Mouse (Mus musculus): ENCODE data around the gene Rmi1.

DNA sequence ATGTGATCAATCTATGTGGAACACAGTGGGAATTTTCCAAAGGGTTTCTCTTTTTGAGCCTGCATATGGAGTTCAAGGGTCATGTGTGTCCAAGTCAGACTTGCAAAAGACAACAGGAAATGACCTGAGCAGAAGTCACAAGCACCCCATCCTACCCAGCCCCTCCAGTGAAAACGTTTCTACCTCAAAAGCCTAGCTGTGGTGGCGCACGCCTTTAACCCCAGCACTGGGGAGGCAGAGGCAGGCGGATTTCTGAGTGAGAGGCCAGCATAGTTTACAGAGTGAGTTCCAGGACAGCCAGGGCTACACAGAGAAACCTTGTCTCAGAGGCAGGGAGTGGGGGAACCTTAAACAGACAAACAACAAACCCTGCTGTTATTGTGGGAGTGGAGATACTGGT lies 50.2 kb downstream of the Rmi1 start:
- no peak for TF ChIP-seq CTCF (IDR thresholded peaks at IDR 0.05; ENCODE audit: low read depth, low read length)
- TF ChIP-seq POLR2A (IDR thresholded peaks at IDR 0.05; ENCODE audit: extremely low read depth, insufficient read depth, low read length) = no peak
